Mouse (Mus musculus) urinary bladder, postnatal 25 days (tissue): ENCODE results near the gene Olfr1129.
"Not testable (repeated sequence)": the region's sequence is repeated elsewhere in the genome, so short reads cannot be mapped to it uniquely, and the experiment has no call there.

Source experiments
- DNase-seq: peaks from one replicate; pipeline ENCODE4 v3.0.0; 2022; ENCODE audit warnings: low spot score

Gene Olfr1129

DNA sequence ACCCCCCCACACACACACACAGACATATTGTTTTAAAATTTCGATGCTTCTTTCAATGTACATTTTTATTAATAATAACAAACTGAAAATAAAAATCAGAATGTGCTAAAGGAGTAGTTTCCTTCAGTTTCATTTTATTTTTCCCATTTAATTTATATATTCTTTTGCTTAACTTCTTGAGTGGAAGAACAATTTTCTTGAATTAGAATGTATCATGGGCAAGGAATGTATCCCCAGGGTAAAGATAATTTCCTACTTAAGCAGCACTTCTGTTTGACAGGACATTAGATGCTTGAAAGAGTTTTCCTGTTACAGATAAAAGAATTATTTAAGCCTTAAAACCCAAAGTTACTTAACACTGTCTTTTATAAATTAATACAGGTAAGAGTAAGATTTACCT, at the start of gene Olfr1129:
Olfr1129 (plus strand) TSS at position 301 of the 400 bp plus-strand sequence.
- not testable (repeated sequence) for DNase-seq

DNA sequence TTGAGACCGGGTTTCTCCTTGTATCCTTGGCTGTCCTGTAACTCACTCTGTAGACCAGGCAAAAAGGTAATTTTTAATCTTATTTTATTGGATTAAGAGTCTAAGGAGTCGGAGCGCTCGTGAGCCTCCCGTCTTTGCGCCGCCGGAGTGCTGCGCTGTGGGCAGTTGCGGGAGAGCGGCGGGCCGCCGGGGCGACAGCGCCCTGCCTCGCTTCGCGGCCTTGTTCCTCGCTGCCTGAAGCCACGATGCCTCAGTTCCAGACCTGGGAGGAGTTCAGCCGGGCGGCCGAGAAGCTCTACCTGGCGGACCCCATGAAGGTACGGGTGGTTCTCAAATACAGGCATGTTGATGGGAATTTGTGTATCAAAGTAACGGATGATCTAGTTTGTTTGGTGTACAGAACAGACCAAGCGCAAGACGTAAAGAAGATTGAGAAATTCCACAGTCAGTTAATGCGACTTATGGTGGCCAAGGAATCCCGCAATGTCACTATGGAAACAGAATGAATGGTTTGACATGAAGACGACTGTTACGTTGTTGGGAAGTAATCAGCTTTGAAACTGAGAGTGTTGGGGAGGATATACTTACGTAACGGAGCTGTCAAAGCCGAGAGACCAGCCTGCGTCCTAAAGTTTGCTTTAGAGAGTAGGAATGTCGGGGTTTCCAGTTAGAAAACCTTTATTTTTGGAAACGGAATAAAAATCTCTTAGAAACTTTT, 47.6 kb upstream of the Olfr1129 start:
- not testable (repeated sequence) for DNase-seq

DNA sequence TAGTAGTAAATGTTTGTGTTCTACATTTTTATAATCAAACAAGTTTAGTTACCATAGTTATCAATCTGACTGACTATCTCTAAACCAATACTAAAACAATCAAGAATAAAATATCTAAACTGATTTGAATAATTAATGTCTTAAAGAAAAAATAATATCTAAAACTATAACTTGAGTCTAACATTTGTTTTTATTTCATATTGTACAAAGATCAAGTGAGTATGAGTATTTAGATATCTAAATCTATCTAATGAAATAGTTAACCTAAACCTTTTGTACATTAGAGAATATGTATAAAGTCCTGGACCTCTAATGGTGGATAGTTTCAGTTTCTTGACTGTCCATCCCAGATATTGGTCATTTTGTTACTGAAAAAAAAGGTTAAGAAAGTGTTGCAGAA, 42.2 kb upstream of the Olfr1129 start, which contains the start of gene Olfr153:
Olfr153 (plus strand) TSS at position 301 of the 400 bp plus-strand sequence.
- no peak for DNase-seq

DNA sequence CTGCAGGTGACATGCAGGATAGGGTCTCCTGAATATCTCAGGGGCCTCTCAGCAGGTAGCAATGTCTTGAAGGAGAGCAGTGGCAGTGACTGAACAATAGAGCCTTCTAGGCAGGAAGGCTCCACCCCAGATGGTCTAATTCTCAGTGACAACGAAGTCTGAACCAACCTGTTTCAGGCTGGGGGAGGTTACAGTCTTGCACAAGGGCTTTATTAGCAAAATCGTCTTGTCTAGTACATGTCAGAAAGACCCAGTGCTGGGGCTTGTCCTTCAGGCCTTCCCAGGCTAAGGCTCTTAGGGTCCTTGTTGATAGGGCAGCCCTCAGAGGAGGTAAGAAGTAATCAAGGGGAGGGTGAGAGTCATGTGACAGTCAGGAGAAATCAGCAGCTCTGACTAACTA, 38.9 kb upstream of the Olfr1129 start:
- DNase-seq: no peak

DNA sequence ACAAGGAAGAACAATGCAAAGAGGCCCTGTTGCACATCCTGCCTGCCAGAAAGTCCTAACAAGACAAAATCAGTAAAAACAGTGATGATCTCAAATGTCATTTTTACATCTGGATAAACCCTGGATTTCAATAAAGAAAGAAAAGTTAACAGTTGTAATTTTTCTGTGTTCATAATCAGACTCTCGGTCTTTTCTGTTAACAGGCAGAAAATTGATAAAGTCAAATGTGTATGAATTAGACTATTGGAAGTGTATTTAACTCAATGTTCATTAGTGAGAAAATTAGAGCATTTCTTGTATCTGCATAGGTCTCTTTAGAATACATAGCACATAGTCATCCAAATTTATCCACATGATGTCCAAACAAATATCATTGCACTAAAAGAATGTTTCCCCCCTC, 28.3 kb upstream of the Olfr1129 start, which contains the start of gene Olfr1128:
Olfr1128 (minus strand) TSS at position 101 of the 400 bp plus-strand sequence.
- no peak for DNase-seq

DNA sequence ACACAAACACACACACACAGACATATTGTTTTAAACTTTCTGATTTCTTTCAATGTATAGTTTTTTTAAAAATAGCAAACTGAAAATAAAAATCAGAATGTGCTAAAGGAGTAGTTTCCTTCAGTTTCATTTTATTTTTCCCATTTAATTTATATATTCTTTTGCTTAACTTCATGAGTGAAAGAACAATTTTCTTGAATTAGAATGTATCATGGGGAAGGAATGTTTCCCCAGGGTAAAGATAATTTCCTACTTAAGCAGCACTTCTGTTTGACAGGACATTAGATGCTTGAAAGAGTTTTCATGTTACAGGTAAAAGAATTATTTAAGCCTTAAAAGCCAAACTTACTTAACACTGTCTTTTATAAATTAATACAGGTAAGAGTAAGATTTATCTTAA, 32.2 kb downstream of the Olfr1129 start, which contains the start of gene Olfr1130:
Olfr1130 (plus strand) TSS at position 301 of the 400 bp plus-strand sequence.
- not testable (repeated sequence) for DNase-seq

DNA sequence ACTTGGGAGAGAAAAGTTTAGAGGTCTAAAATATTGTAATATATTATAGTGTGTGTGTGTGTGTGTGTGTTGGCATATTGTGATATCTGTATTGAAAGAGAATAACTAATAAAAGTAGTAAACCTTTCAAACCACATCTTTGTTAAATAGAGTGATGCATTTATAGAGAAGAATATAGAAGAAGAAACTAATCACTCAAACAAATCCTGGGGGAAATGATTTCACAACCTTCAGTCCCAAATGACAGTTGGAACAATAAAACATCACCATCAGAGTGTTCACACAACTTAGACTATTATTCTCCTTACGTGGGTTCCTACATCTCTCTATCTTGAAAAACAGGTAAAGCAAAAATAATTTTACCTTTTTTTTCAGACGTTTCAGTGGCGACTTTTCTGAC, 53.1 kb downstream of the Olfr1129 start, which contains the start of gene Olfr1131:
Olfr1131 (plus strand) TSS at position 301 of the 400 bp plus-strand sequence.
- DNase-seq: no peak
